Mouse (Mus musculus) kidney, embryonic 15.5 days (tissue): ENCODE data around the gene Sympk. TPM values are rescaled to one million over a fixed set of nuclear protein-coding genes. Genes with fewer than 3 reads are reported as not detected.
A peak's percentile ranks its signal among the peaks of the same experiment; 100 is the strongest.

ENCODE experiments used
- ATAC-seq: fragments of 200-750 bp; cut with Nextera tagmentation; replicated peaks from 2 replicates; pipeline ENCODE4 v1.8.0; 2017; ENCODE audit warnings: moderate TSS enrichment; ENCODE audit not compliant: low FRiP score
- H3K27ac ChIP-seq: fragments of 300-500 bp; sonication (generic); 2 replicates; pipeline ENCODE4 v1.5.1; 2015; ENCODE audit warnings: mild to moderate bottlenecking, inconsistent platforms
- H3K27me3 ChIP-seq: fragments of 300-500 bp; sonication (generic); 2 replicates; pipeline ENCODE4 v1.6.1; 2015; ENCODE audit warnings: inconsistent platforms
- H3K36me3 ChIP-seq: fragments of 300-500 bp; sonication (generic); 2 replicates; pipeline ENCODE4 v1.6.1; 2015; ENCODE audit warnings: inconsistent platforms
- H3K4me1 ChIP-seq: fragments of 300-500 bp; sonication (generic); 2 replicates; pipeline ENCODE4 v1.6.1; 2015; ENCODE audit warnings: inconsistent platforms
- H3K4me2 ChIP-seq: fragments of 300-500 bp; sonication (generic); 2 replicates; pipeline ENCODE4 v1.6.1; 2015; ENCODE audit warnings: moderate library complexity, mild to moderate bottlenecking, inconsistent platforms
- H3K4me3 ChIP-seq: fragments of 300-500 bp; sonication (generic); replicated peaks from 2 replicates; pipeline ENCODE4 v1.5.1; 2015; ENCODE audit warnings: mild to moderate bottlenecking, inconsistent platforms
- H3K9ac ChIP-seq: fragments of 300-500 bp; sonication (generic); 2 replicates; pipeline ENCODE4 v1.6.1; 2015; ENCODE audit warnings: mild to moderate bottlenecking, inconsistent platforms
- H3K9me3 ChIP-seq: fragments of 300-500 bp; sonication (generic); replicated peaks from 2 replicates; pipeline ENCODE4 v1.6.1; 2016; ENCODE audit warnings: inconsistent platforms
- WGBS: fragments of 180-500 bp; shearing (Covaris S2); methylation state at CpG from one replicate; pipeline ENCODE4 v1.1.7; 2015; ENCODE audit warnings: mixed read lengths; 5-methylcytosine and 5-hydroxymethylcytosine counted together
- polyA plus RNA-seq: library from polyadenylated mRNA; unstranded; fragments of >200 nt; fragmentation: Nextera tagmentation; extraction: Ambion mirVana; gene quantifications from 2 replicates; pipeline ENCODE4 v1.2.1, GENCODE M21; 2015

Sympk gene
- polyA plus RNA-seq, 1 experiment from 2014 or later = 38.4 TPM

DNA sequence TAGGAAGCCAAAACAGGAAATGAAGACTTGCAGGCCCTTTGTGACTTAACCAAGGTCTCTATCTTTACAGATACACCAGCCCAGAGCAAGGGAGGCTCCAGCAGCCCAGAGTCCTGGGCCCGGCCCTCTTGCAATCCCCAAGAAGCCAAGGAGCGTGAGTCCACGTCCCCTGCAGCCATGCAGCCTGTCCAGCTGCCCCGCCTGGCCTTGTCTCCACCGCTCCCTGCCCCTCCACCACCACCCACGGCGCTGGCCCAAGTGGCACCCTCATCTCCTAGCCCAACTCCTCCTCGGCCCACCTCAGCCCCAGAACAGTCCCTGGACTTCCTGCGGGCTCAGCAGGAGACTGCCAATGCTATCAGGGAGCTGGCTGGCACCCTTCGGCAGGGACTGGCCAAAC, 23.8 kb upstream of the Sympk start:
- peak overlapping the region; percentile 42 for H3K9ac ChIP-seq
- peaks cover 27% of the 10 kb centered on the region for H3K36me3 ChIP-seq
- no peaks in the 10 kb centered on the region for H3K27me3 ChIP-seq
- 52% methylated on average over 10 of the region's 10 CpGs for WGBS
- peaks cover 45% of the 10 kb centered on the region for H3K4me1 ChIP-seq
- H3K9me3 ChIP-seq = no peaks in the 10 kb centered on the region
- peak overlapping the region; percentile 74 for H3K27ac ChIP-seq
- peak overlapping the region; percentile 64 for H3K4me2 ChIP-seq
- H3K4me3 ChIP-seq = peak overlapping the region; percentile 43
- no peak for ATAC-seq

DNA sequence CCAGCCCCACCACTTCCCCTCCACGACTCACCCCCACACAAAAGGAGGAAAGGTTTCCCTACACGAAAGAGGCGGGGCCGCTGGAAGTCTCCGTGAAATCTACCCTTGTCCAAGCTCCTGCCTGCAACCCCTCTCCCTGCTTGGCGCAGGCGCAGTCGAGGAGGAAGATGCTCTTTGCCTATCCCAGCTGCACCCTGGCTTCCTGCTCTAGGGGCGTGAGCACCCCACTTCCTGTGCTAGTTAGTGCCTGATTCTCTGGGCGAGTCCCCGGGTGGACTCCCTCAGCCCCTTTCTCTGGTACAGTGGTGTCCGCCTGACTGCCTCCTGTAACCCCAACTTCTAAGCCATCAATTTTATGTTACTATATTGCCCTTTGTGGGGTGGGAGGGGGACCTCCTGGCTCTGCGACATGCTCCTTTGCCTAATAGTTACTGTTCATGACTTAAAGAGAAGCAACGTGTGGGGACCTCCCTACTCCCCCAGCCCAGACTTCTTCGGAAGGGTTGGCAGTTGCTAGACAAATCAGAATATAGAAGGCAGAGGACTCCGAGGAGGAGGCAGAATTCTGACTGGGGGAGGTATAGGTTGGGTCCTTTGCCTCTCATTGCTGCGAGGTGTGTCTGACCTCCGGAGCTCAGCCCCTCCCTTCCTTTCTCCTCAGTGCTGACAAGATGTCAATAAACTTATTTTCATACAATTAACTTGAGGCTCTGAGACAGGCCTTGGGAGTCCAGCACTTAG, 22.9 kb upstream of the Sympk start:
- 26% methylated on average over 17 of the region's 18 CpGs for WGBS
- Histone ChIP-seq H3K9ac (peak overlapping the region; percentile 42), H3K36me3 (peaks cover 27% of the 10 kb centered on the region), H3K4me3 (peak overlapping the region; percentile 43), H3K4me1 (peaks cover 53% of the 10 kb centered on the region), H3K9me3 (no peaks in the 10 kb centered on the region), H3K4me2 (peak overlapping the region; percentile 64), H3K27me3 (no peaks in the 10 kb centered on the region), H3K27ac (peak overlapping the region; percentile 74)
- ATAC-seq = 0 out of 2 replicates have a peak, but pooled peaks have one; percentile 10

DNA sequence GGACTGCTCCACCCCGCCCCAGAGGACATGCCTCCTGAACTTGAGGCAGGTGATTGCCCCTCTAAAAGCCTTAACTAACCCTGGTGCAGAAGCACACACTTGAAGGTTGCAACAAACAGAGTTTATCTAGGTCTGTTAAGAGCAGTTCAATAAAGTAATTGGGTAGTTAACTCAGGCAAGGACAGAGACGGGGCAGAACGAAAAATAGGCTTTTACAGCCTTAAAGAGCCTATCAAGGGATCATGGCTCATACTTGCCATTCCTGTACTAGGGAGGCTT, 22.4 kb upstream of the Sympk start:
- H3K9me3 ChIP-seq = no peaks in the 10 kb centered on the region
- WGBS = 45% methylated on average over 3 of the region's 3 CpGs
- H3K4me2 ChIP-seq = peak overlapping the region; percentile 64
- no peak overlapping the region for H3K4me3 ChIP-seq
- no peak for ATAC-seq
- H3K4me1 ChIP-seq = peaks cover 58% of the 10 kb centered on the region
- H3K36me3 ChIP-seq = peaks cover 25% of the 10 kb centered on the region
- H3K27me3 ChIP-seq = no peaks in the 10 kb centered on the region
- H3K27ac ChIP-seq = peak overlapping the region; percentile 74
- H3K9ac ChIP-seq = peak overlapping the region; percentile 42; the same call in 1 of the 2 replicates

DNA sequence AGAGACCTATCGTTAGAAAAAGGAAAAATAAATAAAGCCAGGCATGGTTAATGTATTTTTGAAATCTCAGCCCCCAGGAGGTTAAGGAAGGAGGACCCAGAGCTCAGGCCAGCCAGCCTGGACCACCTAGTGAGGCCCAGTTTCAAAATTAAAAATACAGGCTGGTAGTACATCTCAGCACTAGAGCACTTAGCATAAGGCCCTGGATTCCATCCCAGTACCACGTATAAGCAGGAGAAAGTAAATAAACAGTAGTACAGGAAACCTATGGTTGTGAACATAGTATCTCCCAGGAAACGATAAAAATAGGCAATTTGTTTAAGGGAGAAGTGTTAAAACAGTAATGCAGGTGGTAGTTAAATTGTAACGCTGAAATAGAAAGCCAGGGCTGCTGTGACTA, 22.1 kb upstream of the Sympk start:
- 25% methylated on average over 4 of the region's 4 CpGs for WGBS
- ATAC-seq = no peak
- peaks cover 62% of the 10 kb centered on the region for H3K4me1 ChIP-seq

DNA sequence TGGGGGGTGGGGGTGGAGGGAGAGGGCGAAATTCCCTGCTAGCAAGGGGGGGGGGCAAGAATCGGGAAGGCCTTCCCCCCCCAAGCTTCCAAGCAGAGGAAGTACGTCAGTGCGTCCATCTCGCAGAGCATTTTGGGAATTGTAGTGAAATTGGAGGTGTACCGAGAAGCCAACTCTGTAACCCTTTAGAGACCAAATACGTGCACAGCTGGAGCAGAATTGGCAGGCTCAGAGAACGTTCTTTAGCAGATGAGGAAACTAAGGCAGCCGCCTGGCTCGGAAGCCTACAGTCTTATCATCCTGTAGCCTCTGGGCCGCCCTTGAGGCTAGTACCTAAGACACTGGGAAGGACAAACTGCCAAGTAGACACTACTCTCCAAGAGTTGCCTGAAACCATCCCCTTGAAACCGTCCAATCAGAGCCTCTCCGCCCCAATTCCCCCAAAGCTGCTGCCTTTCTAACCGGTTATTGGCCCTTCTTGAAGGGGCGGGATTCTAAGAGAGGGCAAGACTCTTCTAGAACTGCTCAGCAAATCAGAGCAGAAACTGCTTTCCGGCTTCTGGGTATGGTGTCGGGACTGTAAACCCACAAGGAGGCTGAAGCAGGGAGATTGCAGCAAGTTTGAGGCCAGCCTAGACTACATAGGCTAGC, 21.2 kb upstream of the Sympk start:
- 2% methylated on average over 17 of the region's 17 CpGs for WGBS
- Histone ChIP-seq H3K9me3 (no peaks in the 10 kb centered on the region), H3K36me3 (peaks cover 26% of the 10 kb centered on the region), H3K4me2 (peak overlapping the region; percentile 64), H3K9ac (peak overlapping the region; percentile 48), H3K4me1 (peaks cover 70% of the 10 kb centered on the region), H3K27ac (peak overlapping the region; percentile 84), H3K27me3 (no peaks in the 10 kb centered on the region), H3K4me3 (peak overlapping the region; percentile 38)
- ATAC-seq = peak; percentile 37

More for the DNA sequence above, 22.1 kb upstream of the Sympk start:
- H3K9ac ChIP-seq = peak overlapping the region; percentile 48; the same call in 1 of the 2 replicates
- peaks cover 28% of the 10 kb centered on the region for H3K36me3 ChIP-seq
- H3K4me2 ChIP-seq = peak overlapping the region; percentile 64
- no peaks in the 10 kb centered on the region for H3K27me3 ChIP-seq
- peak overlapping the region; percentile 74 for H3K27ac ChIP-seq
- no peaks in the 10 kb centered on the region for H3K9me3 ChIP-seq
- H3K4me3 ChIP-seq = peak overlapping the region; percentile 38

DNA sequence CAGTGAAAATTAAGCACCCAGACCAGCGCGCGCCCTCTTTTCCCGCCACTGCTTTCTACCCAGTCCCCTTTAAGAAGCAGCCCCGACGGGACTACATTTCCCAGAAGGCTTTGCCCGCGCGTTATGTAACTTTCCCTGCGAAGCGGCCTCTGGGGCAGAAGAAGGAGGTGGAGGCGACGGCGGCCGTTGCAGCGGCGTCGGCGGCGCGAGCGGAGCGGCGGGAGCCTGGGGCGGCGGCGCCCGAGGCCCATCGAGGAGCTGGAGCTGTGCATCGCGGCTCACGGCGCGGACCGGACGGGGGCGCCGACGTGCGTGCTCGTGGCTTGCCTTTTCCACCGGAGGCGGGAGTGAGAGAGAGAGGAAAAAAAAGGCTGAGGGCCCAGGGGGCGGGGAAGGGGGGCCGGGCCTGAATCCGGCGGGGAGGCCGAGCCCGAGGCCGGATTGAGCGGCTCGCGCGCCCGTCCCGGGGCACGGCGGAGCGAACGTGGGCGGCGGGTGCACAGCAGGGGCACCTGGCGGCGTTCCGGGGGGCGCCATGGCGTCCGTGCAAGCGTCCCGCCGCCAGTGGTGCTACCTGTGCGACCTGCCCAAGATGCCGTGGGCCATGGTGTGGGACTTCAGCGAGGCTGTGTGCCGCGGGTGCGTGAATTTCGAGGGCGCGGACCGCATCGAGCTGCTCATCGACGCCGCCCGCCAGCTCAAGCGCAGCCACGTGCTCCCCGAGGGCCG, 20.1 kb upstream of the Sympk start, which contains the start of gene Irf2bp1:
Gene Irf2bp1 (plus strand): TSS at position 143 of the 729 bp plus-strand sequence.
- H3K4me1 ChIP-seq = peaks cover 75% of the 10 kb centered on the region
- ATAC-seq = peak; percentile 53
- H3K4me2 ChIP-seq = peak within 1 kb of the TSS; percentile 90
- peak within 1 kb of the TSS; percentile 94 for H3K9ac ChIP-seq
- peak within 1 kb of the TSS; percentile 88 for H3K4me3 ChIP-seq
- WGBS = under 1% methylated on average over 78 of the region's 90 CpGs
- H3K27me3 ChIP-seq = no peaks in the 10 kb centered on the region
- peak within 1 kb of the TSS; percentile 98 for H3K27ac ChIP-seq
- peaks cover 26% of the 10 kb centered on the region for H3K36me3 ChIP-seq
- no peaks in the 10 kb centered on the region for H3K9me3 ChIP-seq

DNA sequence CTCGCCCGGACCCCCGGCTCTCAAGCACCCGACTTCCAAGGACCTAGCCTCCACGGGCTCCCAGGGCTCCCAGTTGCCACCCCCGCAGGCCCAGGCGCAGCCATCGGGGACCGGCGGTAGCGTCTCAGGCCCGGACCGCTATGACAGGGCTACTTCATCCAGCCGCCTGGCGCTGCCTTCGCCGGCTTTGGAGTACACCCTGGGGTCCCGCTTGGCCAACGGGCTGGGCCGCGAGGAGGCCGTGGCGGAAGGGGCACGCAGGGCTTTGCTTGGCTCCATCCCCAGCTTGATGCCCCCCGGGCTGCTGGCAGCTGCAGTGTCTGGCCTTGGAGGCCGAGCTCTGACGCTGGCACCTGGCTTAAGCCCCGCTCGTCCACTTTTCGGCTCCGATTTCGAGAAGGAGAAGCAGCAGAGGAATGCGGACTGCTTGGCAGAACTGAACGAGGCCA, 19.5 kb upstream of the Sympk start:
- Histone ChIP-seq H3K36me3 (peaks cover 26% of the 10 kb centered on the region), H3K9me3 (no peaks in the 10 kb centered on the region), H3K27me3 (no peaks in the 10 kb centered on the region), H3K27ac (peak overlapping the region; percentile 98), H3K4me3 (peak overlapping the region; percentile 88), H3K4me1 (peaks cover 73% of the 10 kb centered on the region), H3K4me2 (peak overlapping the region; percentile 90), H3K9ac (peak overlapping the region; percentile 94)
- no peak for ATAC-seq
- 6% methylated on average over 34 of the region's 34 CpGs for WGBS

DNA sequence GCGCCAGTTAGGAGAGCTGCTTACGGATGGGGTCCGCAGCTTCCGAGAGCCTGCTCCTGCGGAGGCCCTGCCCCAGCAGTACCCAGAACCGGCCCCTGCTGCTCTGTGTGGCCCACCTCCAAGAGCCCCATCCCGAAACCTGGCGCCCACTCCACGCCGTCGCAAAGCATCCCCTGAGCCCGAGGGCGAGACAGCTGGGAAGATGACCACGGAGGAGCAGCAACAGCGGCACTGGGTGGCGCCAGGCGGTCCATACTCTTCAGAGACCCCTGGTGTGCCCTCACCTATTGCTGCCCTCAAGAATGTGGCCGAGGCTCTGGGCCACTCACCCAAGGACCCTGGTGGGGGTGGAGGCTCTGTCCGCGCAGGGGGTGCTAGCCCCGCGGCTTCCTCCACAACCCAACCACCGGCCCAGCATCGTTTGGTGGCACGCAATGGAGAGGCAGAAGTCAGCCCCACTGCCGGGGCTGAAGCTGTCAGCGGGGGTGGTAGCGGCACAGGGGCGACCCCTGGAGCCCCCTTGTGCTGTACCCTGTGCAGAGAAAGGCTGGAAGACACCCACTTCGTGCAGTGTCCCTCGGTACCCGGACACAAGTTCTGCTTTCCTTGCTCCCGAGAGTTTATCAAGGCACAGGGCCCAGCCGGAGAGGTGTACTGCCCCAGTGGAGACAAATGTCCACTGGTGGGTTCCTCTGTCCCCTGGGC, 18.6 kb upstream of the Sympk start:
- peaks cover 67% of the 10 kb centered on the region for H3K4me1 ChIP-seq

DNA sequence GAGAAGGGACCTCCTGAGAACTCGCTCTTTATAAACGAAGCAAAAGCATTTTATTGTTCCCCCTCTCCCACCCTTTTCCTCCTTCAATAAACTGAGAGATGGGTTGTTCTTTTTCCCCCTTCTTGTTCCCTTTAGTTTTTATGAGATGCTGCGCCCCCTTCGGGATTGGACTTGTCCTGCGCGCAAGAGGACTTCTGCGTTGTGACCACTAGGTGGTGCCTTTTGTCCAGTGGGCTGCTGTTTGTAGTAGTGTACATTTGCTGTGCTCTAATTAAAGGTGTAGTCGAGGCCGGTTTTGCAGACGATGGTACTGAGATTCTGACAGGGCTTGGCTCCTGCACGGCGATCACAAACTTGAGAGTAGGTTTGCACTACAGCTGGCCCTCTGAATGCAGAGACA, 17.7 kb upstream of the Sympk start:
- Histone ChIP-seq H3K9ac (no peak overlapping the region), H3K4me3 (peak overlapping the region; percentile 88; the same call in 1 of the 2 replicates), H3K4me2 (peak overlapping the region; percentile 90), H3K27me3 (no peaks in the 10 kb centered on the region), H3K36me3 (peaks cover 26% of the 10 kb centered on the region), H3K27ac (peak overlapping the region; percentile 65), H3K9me3 (no peaks in the 10 kb centered on the region), H3K4me1 (peaks cover 58% of the 10 kb centered on the region)
- no peak; the same call in 1 of the 2 replicates for ATAC-seq
- WGBS = 9% methylated on average over 12 of the region's 12 CpGs

More for the DNA sequence above, 18.6 kb upstream of the Sympk start:
- no peak for ATAC-seq
- 77% methylated on average over 34 of the region's 34 CpGs for WGBS
- H3K9me3 ChIP-seq = no peaks in the 10 kb centered on the region
- H3K9ac ChIP-seq = peak overlapping the region; percentile 94; the same call in 1 of the 2 replicates
- H3K4me3 ChIP-seq = peak overlapping the region; percentile 88
- H3K27me3 ChIP-seq = no peaks in the 10 kb centered on the region
- peak overlapping the region; percentile 90 for H3K4me2 ChIP-seq
- H3K27ac ChIP-seq = no peak overlapping the region
- peaks cover 26% of the 10 kb centered on the region for H3K36me3 ChIP-seq

DNA sequence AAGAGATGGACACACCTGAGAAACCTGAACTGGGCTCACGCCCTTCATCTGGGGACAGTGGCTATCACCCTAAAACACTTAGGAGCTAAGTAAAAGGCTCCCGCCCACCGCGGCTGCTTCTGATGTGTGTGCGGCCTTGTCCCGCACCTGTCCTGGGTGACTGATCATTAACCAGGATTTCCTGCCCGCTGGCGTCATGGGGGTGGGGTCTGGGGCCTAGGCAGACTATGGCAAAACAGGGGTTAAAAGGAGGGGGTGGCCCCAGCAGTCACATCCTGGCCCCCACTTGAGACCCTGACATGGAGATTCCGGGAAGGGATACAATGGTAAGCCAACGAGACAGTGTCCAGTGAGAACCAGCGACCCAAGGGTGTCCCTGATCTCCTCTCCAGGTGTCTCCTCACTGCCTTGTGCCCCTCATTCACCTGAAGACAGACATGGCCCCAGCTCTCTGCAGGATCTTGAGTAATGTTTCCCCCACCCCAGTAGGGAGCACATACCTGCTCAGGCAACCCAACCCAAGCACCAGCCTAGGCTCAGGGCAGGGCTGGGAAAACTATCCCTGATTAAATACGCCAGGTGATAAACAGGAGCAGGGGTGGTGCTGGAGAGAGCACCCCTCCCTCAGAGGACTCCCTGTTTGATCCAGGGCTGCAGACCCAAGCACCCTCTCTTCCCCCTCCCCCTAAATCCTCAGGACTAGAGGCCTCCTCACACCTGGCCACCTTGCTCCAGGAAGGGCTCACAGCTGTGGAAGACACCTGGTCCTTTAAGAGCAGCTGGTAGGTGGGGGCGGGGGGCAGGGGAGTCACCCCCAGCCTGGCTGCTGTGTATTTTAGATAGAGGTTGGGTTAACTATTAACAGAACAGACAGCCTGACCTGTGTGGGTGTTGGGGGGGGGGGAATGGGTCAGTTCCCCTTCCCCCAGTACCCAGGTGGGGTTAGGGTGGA, 16.9 kb upstream of the Sympk start:
- peaks cover 58% of the 10 kb centered on the region for H3K4me1 ChIP-seq
- 0 out of 2 replicates have a peak overlapping the region, but pooled peaks have one; percentile 24 for H3K9ac ChIP-seq
- peak overlapping the region; percentile 65 for H3K27ac ChIP-seq
- H3K27me3 ChIP-seq = no peaks in the 10 kb centered on the region
- H3K9me3 ChIP-seq = no peaks in the 10 kb centered on the region
- 56% methylated on average over 13 of the region's 13 CpGs for WGBS
- 0 out of 2 replicates have a peak overlapping the region, but pooled peaks have one; percentile 88 for H3K4me3 ChIP-seq
- H3K36me3 ChIP-seq = peaks cover 26% of the 10 kb centered on the region
- ATAC-seq = no peak
- peak overlapping the region; percentile 90 for H3K4me2 ChIP-seq
